Mouse (Mus musculus): ENCODE measurements around the gene Pax9. TPM values are rescaled to one million over a fixed set of nuclear protein-coding genes. Genes with fewer than 3 reads are reported as not detected.

Gene Pax9
- not detected for total RNA-seq (2023)

GRCm38 (mm10) chr12:56691427-56692079 is at the start of gene Pax9:
Gene Pax9 (plus strand): TSS chr12:56691767.

Other genes with a start within 250 kb of the Pax9 start
- gene Nkx2-1, start 154.9 kb upstream of the Pax9 start, total RNA-seq (2023), result not detected
- gene Nkx2-9, start 78.5 kb upstream of the Pax9 start, total RNA-seq (2023), result not detected